Mouse (Mus musculus) splenic B cell, adult 2 months (primary cell): ENCODE results near the gene Eef1akmt2.

Source experiments
- DNase-seq: peaks from one replicate; pipeline ENCODE4 v3.0.0-alpha.2; 2011; ENCODE audit warnings: low read depth, low spot score
- H3K27me3 ChIP-seq: 2 replicates; pipeline ENCODE4 v1.6.1; 2012; ENCODE audit warnings: mild to moderate bottlenecking, low read length, moderate library complexity, mixed read lengths; ENCODE audit not compliant: control insufficient read depth, poor library complexity, insufficient read depth, severe bottlenecking
- H3K36me3 ChIP-seq: 2 replicates; pipeline ENCODE4 v1.6.1; 2012; ENCODE audit warnings: mild to moderate bottlenecking, low read length, moderate library complexity, mixed read lengths; ENCODE audit not compliant: control insufficient read depth, poor library complexity, insufficient read depth, severe bottlenecking

Eef1akmt2 gene

GRCm38 (mm10) chr7:132841287-132841686 is 11.2 kb downstream of the Eef1akmt2 start:
- DNase-seq = no peak
- peaks cover 2% of the 10 kb centered on the region; the same call in 1 of the 2 replicates for H3K36me3 ChIP-seq
- no peaks in the 10 kb centered on the region for H3K27me3 ChIP-seq

GRCm38 (mm10) chr7:132830955-132831354 is 21.5 kb downstream of the Eef1akmt2 start:
- Histone ChIP-seq H3K27me3 (no peaks in the 10 kb centered on the region), H3K36me3 (peaks cover 6% of the 10 kb centered on the region; the same call in 1 of the 2 replicates)
- no peak for DNase-seq

GRCm38 (mm10) chr7:132824346-132825022 is 28.0 kb downstream of the Eef1akmt2 start:
- no peak for DNase-seq
- Histone ChIP-seq H3K27me3 (no peaks in the 10 kb centered on the region), H3K36me3 (no peaks in the 10 kb centered on the region)

- DNase-seq = no peak
- Histone ChIP-seq H3K27me3 (no peaks in the 10 kb centered on the region), H3K36me3 (no peaks in the 10 kb centered on the region)
Observed at GRCm38 (mm10) chr7:132823832-132824231, 28.6 kb downstream of the Eef1akmt2 start.

GRCm38 (mm10) chr7:132820692-132821091 is 31.8 kb downstream of the Eef1akmt2 start:
- no peaks in the 10 kb centered on the region for H3K27me3 ChIP-seq
- DNase-seq = no peak
- no peaks in the 10 kb centered on the region for H3K36me3 ChIP-seq

- DNase-seq = no peak
Observed at GRCm38 (mm10) chr7:132817056-132817455, 35.4 kb downstream of the Eef1akmt2 start.

GRCm38 (mm10) chr7:132816528-132816927 is 35.9 kb downstream of the Eef1akmt2 start:
- DNase-seq = peak; percentile 48
- no peaks in the 10 kb centered on the region for H3K36me3 ChIP-seq

More at GRCm38 (mm10) chr7:132817056-132817455, 35.4 kb downstream of the Eef1akmt2 start:
- Histone ChIP-seq H3K27me3 (no peaks in the 10 kb centered on the region), H3K36me3 (no peaks in the 10 kb centered on the region)

GRCm38 (mm10) chr7:132815081-132815480 is 37.4 kb downstream of the Eef1akmt2 start:
- no peaks in the 10 kb centered on the region for H3K27me3 ChIP-seq
- no peaks in the 10 kb centered on the region for H3K36me3 ChIP-seq
- no peak for DNase-seq

More at GRCm38 (mm10) chr7:132816528-132816927, 35.9 kb downstream of the Eef1akmt2 start:
- H3K27me3 ChIP-seq = no peaks in the 10 kb centered on the region

GRCm38 (mm10) chr7:132814089-132814450 is 38.4 kb downstream of the Eef1akmt2 start:
- Histone ChIP-seq H3K36me3 (no peaks in the 10 kb centered on the region), H3K27me3 (no peaks in the 10 kb centered on the region)
- DNase-seq = no peak

- peak; percentile 77 for DNase-seq
- no peaks in the 10 kb centered on the region for H3K36me3 ChIP-seq
- no peaks in the 10 kb centered on the region for H3K27me3 ChIP-seq
Observed at GRCm38 (mm10) chr7:132813416-132814088, 38.9 kb downstream of the Eef1akmt2 start, which contains the start of gene Fam53b. Gene Fam53b, minus strand, starts transcription at chr7:132813886.

- H3K27me3 ChIP-seq = no peaks in the 10 kb centered on the region
- peak; percentile 70 for DNase-seq
- no peaks in the 10 kb centered on the region for H3K36me3 ChIP-seq
Observed at GRCm38 (mm10) chr7:132812619-132813415, 39.7 kb downstream of the Eef1akmt2 start.

- H3K36me3 ChIP-seq = no peaks in the 10 kb centered on the region
- DNase-seq = peak; percentile 70
- H3K27me3 ChIP-seq = no peaks in the 10 kb centered on the region
Observed at GRCm38 (mm10) chr7:132811716-132812618, 40.5 kb downstream of the Eef1akmt2 start.

- peak; percentile 90 for DNase-seq
- Histone ChIP-seq H3K36me3 (no peaks in the 10 kb centered on the region), H3K27me3 (no peaks in the 10 kb centered on the region)
Observed at GRCm38 (mm10) chr7:132810879-132811278, 41.6 kb downstream of the Eef1akmt2 start.

GRCm38 (mm10) chr7:132810368-132810767 is 42.1 kb downstream of the Eef1akmt2 start:
- Histone ChIP-seq H3K36me3 (no peaks in the 10 kb centered on the region), H3K27me3 (no peaks in the 10 kb centered on the region)
- DNase-seq = no peak
